Mouse (Mus musculus): Measurements from ENCODE around the gene Lig4.
A peak's percentile ranks its signal among the peaks of the same experiment; 100 is the strongest.

The Lig4 gene

DNA sequence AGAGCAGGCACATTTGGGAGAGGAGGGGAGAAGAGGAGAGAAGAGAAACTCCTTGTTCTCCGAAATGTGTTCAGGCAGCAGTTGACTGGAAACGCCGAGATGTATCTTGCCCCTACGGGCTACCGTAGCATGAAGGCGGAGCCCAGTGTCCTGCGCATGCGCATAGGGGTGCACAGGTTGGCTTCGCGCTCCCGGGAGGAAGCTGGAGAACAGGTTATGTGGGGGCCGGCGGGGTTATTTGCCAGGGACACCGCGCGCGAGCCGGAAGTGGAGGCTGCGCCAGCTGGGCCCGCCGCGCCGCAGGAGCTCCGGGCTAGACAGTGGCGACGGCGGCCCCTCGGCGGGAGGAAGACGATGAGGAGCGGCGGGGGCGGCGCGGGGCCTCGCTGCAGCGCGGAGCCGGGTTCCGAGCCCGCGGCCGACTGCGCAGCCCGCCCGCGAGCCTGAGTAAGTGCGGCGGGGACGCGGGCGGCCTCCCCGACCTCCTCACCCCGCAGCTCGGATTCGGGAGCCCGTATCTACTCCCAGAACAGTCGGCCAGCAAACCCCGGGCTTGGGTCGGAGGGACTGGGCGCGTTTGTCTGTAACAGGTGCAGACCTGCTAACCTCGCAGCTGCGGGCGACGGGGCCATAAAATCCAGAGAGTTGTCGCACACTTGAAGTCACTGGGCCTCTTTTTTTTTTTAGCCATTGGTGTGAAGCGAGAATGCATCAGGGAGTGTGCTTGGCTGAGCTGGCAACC, at the start of gene Lig4, which contains the start of gene Abhd13:
Gene Lig4, minus strand, starts transcription at position 114 of the 742 bp plus-strand sequence.
Gene Abhd13, plus strand, starts transcription at position 135 of the 742 bp plus-strand sequence.
- DNase-seq (ENCODE audit: inconsistent age in 2 of 2, low spot score in 1 of 2): peak; percentile 99 to 100

- DNase-seq (ENCODE audit: inconsistent age in 2 of 2, low spot score in 1 of 2): peak in 1 of 2 experiments; percentile 33
Measured at GRCm38 (mm10) chr8:10017231-10017630, 39.7 kb upstream of the Lig4 start.

- no peak for DNase-seq (ENCODE audit: inconsistent age in 2 of 2, low spot score in 1 of 2)
Measured at GRCm38 (mm10) chr8:10016252-10016651, 38.8 kb upstream of the Lig4 start.

GRCm38 (mm10) chr8:10007660-10008028, 30.2 kb upstream of the Lig4 start:
- no peak for DNase-seq (ENCODE audit: inconsistent age in 2 of 2, low spot score in 1 of 2)

DNA sequence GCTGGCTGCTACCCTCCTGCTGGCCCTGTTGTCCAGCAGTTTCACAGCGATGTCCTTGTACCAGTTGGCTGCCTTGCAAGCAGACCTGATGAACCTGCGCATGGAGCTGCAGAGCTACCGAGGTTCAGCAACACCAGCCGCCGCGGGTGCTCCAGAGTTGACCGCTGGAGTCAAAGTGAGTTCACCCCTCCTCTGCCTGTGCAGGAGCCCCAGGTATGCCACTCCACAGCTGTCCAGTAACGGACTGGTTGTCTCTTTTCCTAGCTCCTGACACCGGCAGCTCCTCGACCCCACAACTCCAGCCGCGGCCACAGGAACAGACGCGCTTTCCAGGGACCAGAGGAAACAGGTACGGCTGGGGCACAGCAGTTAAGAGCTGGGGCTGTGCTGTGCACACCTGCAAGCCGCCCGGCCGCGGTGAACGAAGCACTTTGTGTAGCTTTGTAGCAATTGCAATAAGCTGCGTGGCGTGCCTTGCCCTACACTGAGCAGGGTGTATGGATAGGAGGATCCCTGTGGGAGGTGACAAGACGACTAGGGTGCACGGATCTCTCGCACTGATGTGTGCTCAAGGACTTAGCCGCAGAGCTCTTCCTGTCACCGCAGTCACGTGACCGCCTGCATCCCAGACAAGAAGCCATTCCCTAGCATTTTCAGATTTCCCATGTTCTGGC, 29.6 kb upstream of the Lig4 start:
- DNase-seq (ENCODE audit: inconsistent age in 2 of 2, low spot score in 1 of 2): peak in 1 of 2 experiments; percentile 50

DNA sequence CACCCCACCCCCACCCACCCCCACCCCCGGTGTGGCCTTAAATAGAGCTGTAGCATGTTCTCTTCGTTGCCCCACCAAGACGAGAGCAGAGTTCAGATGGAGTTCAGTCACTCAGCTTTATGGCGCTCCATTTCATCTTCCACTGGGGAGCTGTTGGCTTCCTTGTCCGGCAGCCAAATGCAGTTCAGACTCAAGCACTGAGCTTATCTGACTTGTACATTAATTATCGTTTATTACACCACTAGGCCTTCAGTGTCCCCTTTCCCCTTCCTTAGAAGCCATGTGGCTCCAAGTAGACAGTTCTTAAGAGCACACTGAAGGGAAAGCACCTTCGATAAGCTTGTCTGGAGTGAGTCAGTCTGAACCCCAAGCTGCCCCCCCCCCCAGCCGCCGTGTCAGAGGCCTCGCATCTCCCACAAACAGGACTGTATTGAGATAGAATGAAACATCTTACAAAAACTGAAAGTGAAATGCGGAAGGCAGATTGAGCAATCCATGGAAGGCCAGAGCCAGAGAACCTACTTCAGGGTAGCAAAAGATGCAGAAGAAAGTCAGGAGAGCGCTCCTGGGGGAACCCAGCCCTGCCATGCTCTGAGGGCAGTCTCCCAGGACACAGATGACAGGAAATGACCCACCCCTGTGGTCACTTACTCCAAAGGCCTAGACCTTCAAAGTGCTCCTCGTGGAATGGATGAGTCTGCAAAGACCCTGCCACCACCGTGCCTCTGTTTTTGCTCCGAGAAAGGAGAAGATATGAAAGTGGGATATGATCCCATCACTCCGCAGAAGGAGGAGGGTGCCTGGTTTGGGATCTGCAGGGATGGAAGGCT, 28.9 kb upstream of the Lig4 start, which contains the start of gene Tnfsf13b:
Gene Tnfsf13b, plus strand, starts transcription at position 312 of the 830 bp plus-strand sequence.
- DNase-seq (ENCODE audit: inconsistent age in 2 of 2, low spot score in 1 of 2): peak; percentile 19 to 81

GRCm38 (mm10) chr8:10004115-10004514, 26.6 kb upstream of the Lig4 start:
- DNase-seq (ENCODE audit: inconsistent age in 2 of 2, low spot score in 1 of 2): no peak

DNA sequence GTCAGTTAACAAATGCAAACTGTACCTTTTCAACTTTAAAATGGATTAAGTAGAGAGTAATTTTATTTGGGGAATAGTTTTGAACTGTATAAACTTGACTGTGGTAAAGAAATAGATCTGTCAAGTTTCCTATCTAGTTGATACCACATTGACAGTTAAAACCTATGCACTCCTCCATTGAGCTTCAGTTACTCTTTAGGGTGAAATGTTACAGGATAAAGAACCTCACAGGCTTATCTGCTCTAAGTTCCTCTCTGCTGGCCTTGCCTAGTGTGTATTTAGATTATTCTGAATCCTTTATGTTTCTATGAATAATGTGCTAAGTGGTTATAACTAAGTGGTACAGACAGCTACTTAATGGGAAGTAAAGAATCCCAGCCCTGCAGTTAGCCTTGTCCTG, 2.7 kb upstream of the Lig4 start:
- DNase-seq (ENCODE audit: inconsistent age in 2 of 2, low spot score in 1 of 2): no peak

- DNase-seq (ENCODE audit: inconsistent age in 2 of 2, low spot score in 1 of 2): no peak
Measured at GRCm38 (mm10) chr8:9979746-9980145, 2.3 kb upstream of the Lig4 start.

- DNase-seq (ENCODE audit: inconsistent age in 2 of 2, low spot score in 1 of 2): peak; percentile 15 to 61
Measured at GRCm38 (mm10) chr8:9978475-9979230, 1.2 kb upstream of the Lig4 start.

DNA sequence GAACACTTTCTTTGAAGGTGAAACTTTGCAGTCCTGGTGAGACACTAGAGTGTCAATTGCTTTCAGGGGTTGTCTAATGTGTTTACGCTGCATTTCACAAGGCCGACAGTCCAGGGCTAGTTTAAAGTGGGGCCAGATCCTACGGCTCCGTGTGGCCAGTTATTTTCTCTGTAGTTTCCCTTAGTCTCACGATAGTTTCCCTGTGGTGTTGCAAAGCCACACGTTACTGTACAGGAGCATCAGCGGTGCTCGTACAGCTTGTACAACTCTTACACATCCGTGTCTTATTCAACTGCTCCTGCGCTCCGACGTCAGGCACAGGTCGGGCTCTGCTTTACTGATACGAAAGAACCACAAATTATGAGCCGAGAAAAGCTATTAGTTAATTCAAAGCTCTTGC, 470 bp downstream of the Lig4 start:
- peak in 1 of 2 experiments; percentile 28 for DNase-seq (ENCODE audit: inconsistent age in 2 of 2, low spot score in 1 of 2)

GRCm38 (mm10) chr8:9975898-9976611, 1.4 kb downstream of the Lig4 start:
- DNase-seq (ENCODE audit: inconsistent age in 2 of 2, low spot score in 1 of 2): peak; percentile 99

DNA sequence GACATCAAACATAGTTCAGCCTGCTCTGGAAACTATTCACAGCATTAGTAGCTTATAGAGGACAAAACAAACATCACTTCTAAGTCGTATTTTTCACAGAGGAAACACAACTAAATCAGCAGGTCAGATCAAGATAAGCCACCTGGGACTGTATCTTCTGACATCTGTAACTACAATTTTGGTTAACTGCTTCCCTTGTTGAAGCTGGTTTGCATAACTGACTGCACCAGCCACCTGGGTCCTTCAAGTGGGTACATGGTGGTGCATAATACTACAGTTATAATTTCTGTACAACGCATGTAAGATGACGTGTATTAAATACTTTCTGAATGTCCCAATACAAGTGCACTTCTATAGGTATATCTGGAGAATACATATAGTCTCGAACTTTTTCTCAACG, 2.2 kb downstream of the Lig4 start:
- DNase-seq (ENCODE audit: inconsistent age in 2 of 2, low spot score in 1 of 2): no peak

- DNase-seq (ENCODE audit: inconsistent age in 2 of 2, low spot score in 1 of 2): no peak
Measured at GRCm38 (mm10) chr8:9971866-9972265, 5.6 kb downstream of the Lig4 start.

- DNase-seq (ENCODE audit: inconsistent age in 2 of 2, low spot score in 1 of 2): peak; percentile 48 to 78
Measured at GRCm38 (mm10) chr8:9959919-9960318, 17.6 kb downstream of the Lig4 start.

- no peak for DNase-seq (ENCODE audit: inconsistent age in 2 of 2, low spot score in 1 of 2)
Measured at GRCm38 (mm10) chr8:9958338-9958737, 19.1 kb downstream of the Lig4 start.

GRCm38 (mm10) chr8:9949134-9949890, 28.2 kb downstream of the Lig4 start:
- DNase-seq (ENCODE audit: inconsistent age in 2 of 2, low spot score in 1 of 2): no peak

- no peak for DNase-seq (ENCODE audit: inconsistent age in 2 of 2, low spot score in 1 of 2)
Measured at GRCm38 (mm10) chr8:9935574-9935973, 41.9 kb downstream of the Lig4 start.

- peak; percentile 20 to 78 for DNase-seq (ENCODE audit: inconsistent age in 2 of 2, low spot score in 1 of 2)
Measured at GRCm38 (mm10) chr8:9934891-9935565, 42.5 kb downstream of the Lig4 start.

Measured in adrenal gland, adult (tissue).